Mouse (Mus musculus) inflammation-experienced regulatory T-cells, adult 6 months (primary cell): ENCODE data around the gene Spata5. TPM values are rescaled to one million over a fixed set of nuclear protein-coding genes. Genes with fewer than 3 reads are reported as not detected.
"Not testable (repeated sequence)": the region's sequence is repeated elsewhere in the genome, so short reads cannot be mapped to it uniquely, and the experiment has no call there.

Source experiments
- ATAC-seq: one replicate; pipeline ENCODE4 v1.8.0; 2017
- polyA plus RNA-seq, 3 experiments: library from polyadenylated mRNA; unstranded; fragments of 100-300 nt; shearing (Covaris generic); gene quantifications; one replicate each; pipeline ENCODE4 v1.2.1; 2017

The Spata5 gene
- polyA plus RNA-seq, 3 experiments from 2014 or later: 21.3 to 27.3 (median 26.5) TPM

DNA sequence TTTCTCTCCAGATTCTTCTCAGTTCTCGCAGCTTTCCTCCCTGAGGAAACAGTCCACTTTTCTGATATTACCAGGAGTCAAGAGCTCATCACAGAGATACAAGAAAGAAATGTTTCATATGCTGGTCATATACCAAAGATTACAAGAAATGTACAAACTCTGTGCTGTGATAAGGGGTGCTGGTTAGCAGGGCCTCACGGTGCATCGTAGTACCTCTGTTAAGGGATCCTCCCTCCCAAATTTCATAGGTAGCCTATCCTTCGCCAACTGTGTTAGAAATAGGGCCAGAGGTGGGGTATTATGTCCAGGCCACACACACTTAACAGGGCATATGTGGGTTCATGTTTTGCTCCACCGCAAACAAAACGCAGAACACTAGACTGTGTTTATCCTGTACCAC lies 157.1 kb downstream of the Spata5 start:
- ATAC-seq: no peak

DNA sequence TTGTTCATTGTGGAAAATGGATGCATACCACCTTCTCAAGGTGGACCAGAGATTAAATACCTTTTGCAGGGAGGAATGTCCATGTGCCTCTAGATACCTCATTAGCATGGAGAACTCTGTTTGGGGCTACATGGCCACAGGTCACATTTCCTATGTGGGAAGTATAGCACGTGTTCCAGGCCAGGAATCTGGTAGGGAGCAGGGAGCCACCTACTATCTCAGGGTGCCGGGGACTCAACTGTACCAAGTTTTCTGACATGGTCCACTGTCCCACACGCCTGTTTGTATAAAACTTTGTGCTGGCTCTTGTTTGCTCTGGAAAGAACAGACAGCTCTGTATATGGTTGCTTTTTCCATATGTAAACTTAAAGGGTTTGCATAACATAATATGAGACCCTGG lies 158.0 kb downstream of the Spata5 start:
- ATAC-seq: no peak

GRCm38 (mm10) chr3:37584576-37584975 lies 164.9 kb downstream of the Spata5 start:
- no peak for ATAC-seq

DNA sequence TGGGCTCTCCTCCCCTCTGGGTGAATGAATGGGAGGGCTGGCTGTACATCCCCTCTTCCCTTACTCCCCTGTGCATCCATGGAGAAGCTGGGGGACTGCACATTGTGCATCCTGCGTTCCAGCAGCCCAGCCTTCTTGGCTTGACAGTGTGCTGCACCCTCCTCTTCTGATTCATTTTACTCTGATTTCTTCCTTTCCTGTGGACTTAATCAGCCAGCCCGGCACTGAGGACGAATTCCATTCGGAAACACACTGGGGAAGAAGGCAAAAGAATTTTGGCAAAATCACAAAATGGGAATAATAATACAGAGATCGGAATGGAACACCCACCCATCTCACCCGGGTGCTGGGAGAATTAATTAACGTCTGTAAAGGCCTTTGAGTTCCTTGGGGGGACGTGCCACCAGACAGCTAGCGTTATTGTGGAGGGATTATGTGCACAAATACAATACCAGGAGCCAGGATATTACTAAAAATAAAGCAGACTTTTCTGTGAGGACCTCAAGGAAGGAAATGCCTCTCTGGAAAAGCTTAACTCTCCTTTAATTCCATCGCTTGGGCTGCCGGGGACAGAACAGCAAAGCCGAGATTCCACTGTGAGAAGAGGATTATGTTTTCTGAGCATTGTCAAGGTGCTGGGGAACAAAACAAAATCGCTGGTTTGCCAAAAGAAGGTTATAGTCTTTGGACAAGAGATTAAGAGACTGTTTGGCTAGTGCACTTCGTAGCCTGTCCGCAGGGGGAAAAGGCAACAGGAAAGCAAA lies 166.5 kb downstream of the Spata5 start:
- no peak for ATAC-seq

GRCm38 (mm10) chr3:37586731-37587578 lies 167.3 kb downstream of the Spata5 start:
- no peak for ATAC-seq

- ATAC-seq: no peak
Measured at GRCm38 (mm10) chr3:37595721-37596120, 176.0 kb downstream of the Spata5 start.

DNA sequence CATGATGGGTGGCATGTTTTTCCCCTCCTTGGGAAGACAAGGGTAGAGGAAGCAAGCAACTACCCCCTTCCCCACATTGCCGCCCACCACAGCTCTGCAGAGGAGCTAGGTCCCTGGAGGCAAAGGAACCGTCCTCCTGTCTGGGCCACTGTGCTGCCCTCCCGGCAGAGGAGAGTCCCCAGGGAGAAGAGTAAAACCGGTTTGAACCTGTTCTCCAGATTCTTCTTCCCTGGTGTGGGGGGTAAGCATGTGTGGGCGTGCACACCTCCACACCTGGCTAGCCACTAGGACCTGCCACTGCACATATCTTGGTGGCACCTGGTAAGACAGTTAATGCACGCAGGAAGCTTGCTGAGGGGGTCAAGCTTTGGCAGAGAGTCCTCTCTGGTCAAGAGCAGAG lies 176.8 kb downstream of the Spata5 start:
- no peak for ATAC-seq

- no peak for ATAC-seq
Measured at GRCm38 (mm10) chr3:37597200-37597599, 177.5 kb downstream of the Spata5 start.

DNA sequence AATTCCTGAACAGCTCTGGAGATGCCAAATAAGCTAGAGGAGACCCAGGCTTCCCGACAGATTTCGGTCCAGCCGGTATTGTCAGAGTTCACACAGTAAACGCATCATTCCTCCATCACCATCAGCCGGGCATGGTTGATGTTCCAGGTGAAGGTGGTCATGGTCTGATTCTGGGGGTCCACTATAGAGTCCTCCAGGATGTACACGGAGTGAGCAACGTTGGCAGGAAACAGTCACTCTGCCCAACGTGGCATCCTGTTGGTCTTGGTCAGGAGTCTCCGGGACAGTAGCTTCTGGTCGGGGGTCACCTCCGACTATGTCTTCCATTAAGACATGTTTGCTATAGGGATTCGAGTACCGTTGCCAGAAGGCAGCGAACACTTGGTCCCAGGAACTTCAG lies 179.9 kb downstream of the Spata5 start:
- ATAC-seq: not testable (repeated sequence)

GRCm38 (mm10) chr3:37602356-37602755 lies 182.7 kb downstream of the Spata5 start:
- ATAC-seq: no peak

DNA sequence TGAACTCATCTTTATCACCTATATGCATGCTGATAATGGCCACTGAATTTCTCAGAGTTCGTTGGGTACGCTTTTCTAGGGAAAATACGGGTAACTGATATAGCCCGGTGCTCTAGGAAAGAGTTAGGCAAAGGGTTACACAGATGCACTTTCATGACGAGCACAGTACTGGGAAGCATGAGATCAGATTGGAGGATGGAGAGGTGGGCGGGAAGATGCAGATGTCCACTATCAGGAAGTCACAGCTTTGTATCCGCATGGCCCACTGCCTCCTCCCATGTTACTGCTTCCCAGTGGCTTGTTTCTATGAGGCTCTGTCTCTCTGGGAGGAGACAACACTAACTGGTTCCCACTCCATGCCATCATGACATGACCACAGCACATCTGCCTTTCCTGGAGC lies 183.2 kb downstream of the Spata5 start:
- no peak for ATAC-seq

- no peak for ATAC-seq
Measured at GRCm38 (mm10) chr3:37603541-37603940, 183.8 kb downstream of the Spata5 start.

DNA sequence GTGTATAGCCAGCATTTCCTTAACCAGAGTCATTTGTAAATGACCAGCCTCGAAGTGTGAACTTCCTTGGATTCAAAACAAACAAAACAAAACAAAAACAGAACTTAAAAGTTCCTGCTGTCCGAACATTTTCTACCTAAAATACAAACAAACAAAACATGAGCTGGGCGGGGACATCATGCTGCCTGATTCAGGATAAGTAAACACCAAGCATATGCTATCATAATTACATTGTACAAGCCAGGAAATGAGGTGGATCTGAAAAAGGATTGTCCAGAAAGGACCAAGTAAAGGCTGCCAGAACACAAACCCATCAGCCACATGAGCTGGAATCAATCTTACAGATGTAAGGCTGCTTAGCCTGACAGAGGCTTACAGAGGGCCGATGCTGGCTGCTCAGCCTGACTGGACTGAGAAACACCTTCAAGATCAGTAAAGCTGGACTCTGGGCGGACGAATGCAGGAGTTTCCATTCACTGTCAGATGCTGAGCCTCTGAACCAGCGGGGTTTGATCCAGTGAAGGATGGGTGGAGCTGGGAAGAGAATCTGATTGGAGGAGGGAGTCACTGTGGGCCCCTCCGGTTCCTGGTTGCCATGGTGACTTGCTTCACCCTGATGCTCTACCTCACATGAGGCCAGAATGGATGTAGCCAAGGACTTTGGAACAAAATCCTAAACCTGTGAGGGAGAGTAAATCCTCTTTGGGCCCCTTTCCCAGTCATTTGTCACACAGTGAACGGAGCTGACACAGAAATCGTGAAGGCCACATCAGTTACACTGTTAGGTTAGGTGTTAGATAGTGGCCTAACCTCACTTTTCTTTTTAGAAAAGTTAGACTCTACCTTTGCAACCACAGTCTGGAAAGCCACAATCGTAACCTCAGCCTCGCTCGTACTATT lies 185.5 kb downstream of the Spata5 start:
- ATAC-seq: no peak

GRCm38 (mm10) chr3:37605876-37606238 lies 186.2 kb downstream of the Spata5 start:
- no peak for ATAC-seq

DNA sequence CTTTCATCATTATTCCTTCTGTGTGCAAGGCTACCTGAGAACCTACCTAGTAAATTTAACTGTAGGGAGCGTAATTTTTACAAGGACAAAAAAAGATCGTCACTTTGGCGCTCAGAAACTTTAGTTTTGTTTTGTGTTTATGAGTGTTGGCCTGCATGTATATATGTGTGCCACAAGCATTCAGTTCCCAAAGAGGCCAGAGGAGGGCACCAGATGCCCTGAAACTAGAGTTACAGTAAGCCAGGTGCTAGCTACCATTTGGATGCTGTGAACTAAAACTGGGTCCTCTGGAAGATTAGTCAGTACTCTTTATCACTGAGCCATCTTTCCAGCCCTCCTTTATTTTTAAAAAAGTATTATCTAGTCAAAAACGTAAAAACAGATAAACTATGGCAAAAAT lies 189.2 kb downstream of the Spata5 start:
- ATAC-seq: no peak

- no peak for ATAC-seq
Measured at GRCm38 (mm10) chr3:37610670-37611069, 191.0 kb downstream of the Spata5 start.

DNA sequence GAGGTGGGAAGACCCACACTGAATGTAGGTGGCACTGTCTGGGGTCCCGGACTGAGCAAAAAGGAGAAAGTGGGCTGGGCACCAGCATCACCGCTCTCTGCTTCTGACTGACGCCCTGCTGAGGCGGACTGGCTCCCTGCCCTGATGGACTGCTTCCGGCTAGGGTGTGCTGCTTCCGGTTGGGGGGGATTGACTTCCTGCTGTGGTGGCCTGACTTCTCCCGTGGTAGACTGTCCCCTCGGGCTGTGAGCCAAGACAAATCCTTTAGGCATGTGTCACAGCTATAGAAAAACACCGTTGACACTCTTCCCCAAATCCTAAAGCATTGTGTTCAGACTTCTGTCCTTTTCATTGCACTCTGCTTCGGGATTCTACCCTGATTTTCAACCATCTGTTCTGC lies 194.0 kb downstream of the Spata5 start:
- ATAC-seq: no peak

GRCm38 (mm10) chr3:37614878-37615650 lies 195.4 kb downstream of the Spata5 start:
- no peak for ATAC-seq

DNA sequence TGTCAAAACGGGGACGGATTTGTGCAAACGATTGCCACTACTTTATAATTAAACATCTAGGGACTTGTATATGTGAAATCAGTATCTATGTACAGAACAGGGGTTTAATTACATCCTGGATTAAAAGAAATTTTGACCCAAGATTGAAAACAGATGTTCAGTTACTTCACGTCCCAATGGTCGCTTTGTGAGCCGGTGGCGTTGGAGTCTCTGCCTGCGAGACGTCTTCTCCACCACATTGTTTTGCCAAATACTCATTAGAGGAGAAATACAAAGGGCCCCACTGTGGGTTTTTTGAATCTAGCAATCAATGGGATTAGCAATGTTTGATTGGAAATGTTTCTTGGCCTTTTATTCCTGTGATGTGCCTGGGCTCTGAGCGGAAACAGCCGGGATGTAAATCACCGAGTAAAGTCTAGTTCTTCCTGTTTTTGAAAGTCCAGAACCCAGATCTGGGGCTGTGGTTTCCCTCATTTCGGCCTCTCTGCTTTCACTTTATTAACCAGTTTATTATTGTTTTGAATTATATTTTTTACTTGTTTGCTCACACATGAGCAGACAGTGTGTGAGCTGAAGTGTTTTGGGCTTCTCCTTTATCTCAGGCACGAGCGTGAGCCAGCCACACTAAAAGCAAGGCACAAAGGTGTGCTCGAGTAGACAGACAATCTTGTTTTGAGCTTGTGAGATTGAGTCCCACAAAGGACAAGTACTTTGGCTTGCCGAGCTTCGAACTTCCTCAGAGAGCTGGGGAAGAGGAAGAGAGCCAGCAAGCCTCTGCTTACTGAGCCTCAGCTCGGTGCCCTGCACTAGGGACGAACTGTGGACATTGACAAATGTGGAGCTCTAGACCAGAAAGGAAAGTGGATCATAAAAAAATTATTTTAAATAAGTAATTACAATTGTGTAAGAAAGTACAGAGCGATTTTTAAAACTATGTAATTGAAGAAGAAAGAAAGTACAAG lies 197.2 kb downstream of the Spata5 start:
- no peak for ATAC-seq
